Comparison of ENCODE assay signal across 25 mouse cellular contexts in the genomic region with DNA sequence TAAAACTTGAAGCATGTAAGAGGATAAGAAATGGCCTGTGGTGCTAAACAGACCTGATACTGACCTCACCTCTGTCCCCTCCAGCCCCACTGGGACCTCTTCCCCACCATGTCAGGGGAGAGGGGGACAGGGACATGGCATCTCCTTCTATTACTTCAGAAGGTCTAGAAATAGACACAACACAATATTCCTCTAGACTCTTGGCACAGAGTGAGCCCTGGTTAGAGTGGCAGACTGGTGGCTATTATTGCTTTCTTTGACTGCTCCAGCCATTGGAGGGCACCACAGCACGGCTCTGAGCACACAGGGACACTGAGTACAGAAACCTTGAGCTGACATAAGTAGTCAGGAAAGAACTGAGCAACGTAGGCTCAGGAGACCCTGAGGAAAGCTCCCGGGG.
DNase-seq lines count a peak whose midpoint lies in the region; ATAC-seq and TF ChIP-seq lines count a peak whose summit lies in the region.
"Had no signal": no experiment of that assay in that cellular context is flagged by ENCODE, and none has a peak within 500 bp of the region (broad histone marks: within the 10 kb centered on the region; RNA-seq: fewer than 3 reads in every experiment).

No protein-coding gene starts in this region.

- H3K4me2 ChIP-seq in hindbrain, postnatal 0 days (ENCODE audit: low read depth, low read length): no peak overlapping the region
- H3K4me2 ChIP-seq in hindbrain, embryonic 11.5 days (replicated peaks; ENCODE audit: low read depth, low read length): no peak overlapping the region
- H3K4me2 ChIP-seq in liver, embryonic 11.5 days: no peak overlapping the region
- H3K4me2 ChIP-seq: embryonic facial prominence, embryonic 12.5 days; embryonic facial prominence, embryonic 15.5 days; heart, embryonic 13.5 days; hindbrain, embryonic 14.5 days had no signal

- H3K4me1 ChIP-seq in heart, embryonic 10.5 days: peaks cover 22% of the 10 kb centered on the region
- peaks cover 6% of the 10 kb centered on the region for H3K4me1 ChIP-seq in hindbrain, postnatal 0 days (ENCODE audit: insufficient read depth, low read length)
- H3K4me1 ChIP-seq in hindbrain, embryonic 11.5 days (replicated peaks; ENCODE audit: control insufficient read depth, insufficient read depth, low read length): no peaks in the 10 kb centered on the region
- H3K4me1 ChIP-seq in cortical plate, adult 2 months (ENCODE audit: control insufficient read depth, insufficient read depth, low read length): no peaks in the 10 kb centered on the region; the same call in 1 of the 2 replicates
- H3K4me1 ChIP-seq in liver, embryonic 11.5 days (replicated peaks; ENCODE audit: control insufficient read depth, insufficient read depth, low read length): no peaks in the 10 kb centered on the region
- H3K4me1 ChIP-seq: embryonic facial prominence, embryonic 15.5 days; hindbrain, embryonic 10.5 days had no signal

- peak; percentile 90 for DNase-seq in heart, adult 11 months
- no peak for DNase-seq in heart, embryonic 10.5 days (ENCODE audit: low spot score)
- DNase-seq in heart, adult 9 months (ENCODE audit: low spot score in 2 of 2): peak; percentile 23 to 32
- DNase-seq in heart, postnatal 4 days: no peak
- no peak for DNase-seq in hindbrain, postnatal 0 days (ENCODE audit: low spot score)
- no peak for DNase-seq in hindbrain, embryonic 11.5 days (ENCODE audit: low spot score)
- no peak for DNase-seq in liver, embryonic 11.5 days (ENCODE audit: low spot score)
- DNase-seq: adrenal gland, postnatal 10 days; adrenal gland, postnatal 36 days; cerebellum, adult 18-20 months; cerebellum, adult 9-10 months; cerebellum, postnatal 14 days; forebrain, postnatal 0 days; gastrocnemius, postnatal 25 days; kidney, adult 2 months had no signal

- 0 out of 2 replicates have a peak, but pooled peaks have one; percentile 13 for TF ChIP-seq CTCF in hindbrain, postnatal 0 days (IDR thresholded peaks at IDR 0.05; ENCODE audit: low read depth)
- 0 out of 2 replicates have a peak, but pooled peaks have one; percentile 31 for TF ChIP-seq CTCF in cortical plate, adult 2 months (IDR thresholded peaks at IDR 0.05; ENCODE audit: extremely low read depth, insufficient read depth, low read length)

- TF ChIP-seq POLR2A in cortical plate, adult 2 months (IDR thresholded peaks at IDR 0.05; ENCODE audit: extremely low read depth, insufficient read depth, low read length): no peak

- H3K4me3 ChIP-seq in heart, embryonic 10.5 days: no peak overlapping the region
- H3K4me3 ChIP-seq in hindbrain, postnatal 0 days (ENCODE audit: low read length): no peak overlapping the region
- no peak overlapping the region for H3K4me3 ChIP-seq in hindbrain, embryonic 11.5 days (ENCODE audit: low read depth, low read length)
- H3K4me3 ChIP-seq in cortical plate, adult 2 months (ENCODE audit: insufficient read depth, low read length): no peak overlapping the region
- H3K4me3 ChIP-seq in liver, embryonic 11.5 days (ENCODE audit: low read depth, low read length): no peak overlapping the region
- H3K4me3 ChIP-seq: embryonic facial prominence, embryonic 12.5 days; embryonic facial prominence, embryonic 15.5 days; heart, embryonic 13.5 days; hindbrain, embryonic 10.5 days had no signal

- H3K36me3 ChIP-seq in heart, embryonic 10.5 days: peaks cover 8% of the 10 kb centered on the region; the same call in 1 of the 2 replicates
- H3K36me3 ChIP-seq in hindbrain, postnatal 0 days (ENCODE audit: insufficient read depth, low read length): no peaks in the 10 kb centered on the region
- no peaks in the 10 kb centered on the region for H3K36me3 ChIP-seq in hindbrain, embryonic 11.5 days (ENCODE audit: control insufficient read depth, insufficient read depth, low read length)
- H3K36me3 ChIP-seq in liver, embryonic 11.5 days (ENCODE audit: control insufficient read depth, insufficient read depth, low read length): no peaks in the 10 kb centered on the region
- H3K36me3 ChIP-seq: embryonic facial prominence, embryonic 12.5 days; embryonic facial prominence, embryonic 15.5 days; heart, embryonic 13.5 days had no signal

- WGBS in heart, embryonic 10.5 days: 88% methylated on average over 3 of the region's 3 CpGs
- WGBS in hindbrain, postnatal 0 days: 88% methylated on average over 3 of the region's 3 CpGs
- 89% methylated on average over 3 of the region's 3 CpGs for WGBS in hindbrain, embryonic 11.5 days
- WGBS in liver, embryonic 11.5 days: 82% methylated on average over 3 of the region's 3 CpGs

- H3K27me3 ChIP-seq in heart, embryonic 10.5 days (ENCODE audit: insufficient read depth, poor library complexity, severe bottlenecking): no peaks in the 10 kb centered on the region
- no peaks in the 10 kb centered on the region for H3K27me3 ChIP-seq in hindbrain, postnatal 0 days (ENCODE audit: insufficient read depth, low read length)
- no peaks in the 10 kb centered on the region for H3K27me3 ChIP-seq in hindbrain, embryonic 11.5 days (ENCODE audit: control insufficient read depth, insufficient read depth, low read length)
- no peaks in the 10 kb centered on the region for H3K27me3 ChIP-seq in liver, embryonic 11.5 days (replicated peaks; ENCODE audit: control insufficient read depth, insufficient read depth, low read length)
- H3K27me3 ChIP-seq: embryonic facial prominence, embryonic 12.5 days; embryonic facial prominence, embryonic 15.5 days; heart, embryonic 13.5 days had no signal

- no peaks in the 10 kb centered on the region for H3K9me3 ChIP-seq in heart, embryonic 10.5 days
- H3K9me3 ChIP-seq in hindbrain, postnatal 0 days (ENCODE audit: low read length): no peaks in the 10 kb centered on the region
- H3K9me3 ChIP-seq in hindbrain, embryonic 11.5 days (ENCODE audit: control insufficient read depth, low read length): no peaks in the 10 kb centered on the region
- H3K9me3 ChIP-seq in liver, embryonic 11.5 days (ENCODE audit: control insufficient read depth, low read length): no peaks in the 10 kb centered on the region
- H3K9me3 ChIP-seq: embryonic facial prominence, embryonic 12.5 days; embryonic facial prominence, embryonic 15.5 days; heart, embryonic 13.5 days; hindbrain, embryonic 10.5 days had no signal

- no peak for ATAC-seq in hindbrain, postnatal 0 days
- ATAC-seq in hindbrain, embryonic 11.5 days (ENCODE audit: low FRiP score): no peak
- ATAC-seq in liver, embryonic 11.5 days (replicated peaks; ENCODE audit: low FRiP score): no peak
- ATAC-seq: activated CD4-positive, CD25-positive, alpha-beta regulatory T cell, adult 4 months; CD4-positive, CD25-positive, alpha-beta regulatory T cell, adult 4 months; forebrain, embryonic 14.5 days; forebrain, postnatal 0 days; intestine, postnatal 0 days had no signal

- no peak overlapping the region for H3K9ac ChIP-seq in hindbrain, postnatal 0 days (replicated peaks; ENCODE audit: low read length)
- no peak overlapping the region for H3K9ac ChIP-seq in hindbrain, embryonic 11.5 days (ENCODE audit: low read depth, low read length)
- no peak overlapping the region for H3K9ac ChIP-seq in liver, embryonic 11.5 days (ENCODE audit: low read depth, low read length)
- H3K9ac ChIP-seq: embryonic facial prominence, embryonic 12.5 days; embryonic facial prominence, embryonic 15.5 days; forebrain, postnatal 0 days; heart, embryonic 13.5 days; hindbrain, embryonic 14.5 days had no signal

- H3K27ac ChIP-seq in heart, embryonic 10.5 days: no peak overlapping the region
- H3K27ac ChIP-seq in hindbrain, postnatal 0 days: no peak overlapping the region
- no peak overlapping the region for H3K27ac ChIP-seq in hindbrain, embryonic 11.5 days (ENCODE audit: low read depth, low read length)
- H3K27ac ChIP-seq in cortical plate, adult 2 months (ENCODE audit: insufficient read depth, low read length): no peak overlapping the region
- no peak overlapping the region for H3K27ac ChIP-seq in liver, embryonic 11.5 days (ENCODE audit: low read depth, low read length)
- H3K27ac ChIP-seq: embryonic facial prominence, embryonic 12.5 days; embryonic facial prominence, embryonic 15.5 days; heart, embryonic 13.5 days; hindbrain, embryonic 10.5 days; hindbrain, embryonic 14.5 days had no signal

Comparison
In these comparisons a context has a peak if more than half of its experiments do, and no peak if none do; other contexts are left out.
1. DNase-seq: peak in heart, adult 11 months (single experiment) and heart, adult 9 months (2 of 2); none in heart, embryonic 10.5 days (single experiment), heart, postnatal 4 days (single experiment), hindbrain, postnatal 0 days (single experiment), hindbrain, embryonic 11.5 days (single experiment) and liver, embryonic 11.5 days (single experiment).